Mouse (Mus musculus) telencephalon, adult 2 months (tissue): Measurements from ENCODE around the gene Mef2d.

Experiments used
- DNase-seq: peaks from one replicate; pipeline ENCODE4 v3.0.0-alpha.2; 2011; ENCODE audit warnings: low read depth, low spot score

Mef2d gene

GRCm38 (mm10) chr3:88208226-88208720 lies 66.1 kb downstream of the Mef2d start:
- no peak for DNase-seq

DNA sequence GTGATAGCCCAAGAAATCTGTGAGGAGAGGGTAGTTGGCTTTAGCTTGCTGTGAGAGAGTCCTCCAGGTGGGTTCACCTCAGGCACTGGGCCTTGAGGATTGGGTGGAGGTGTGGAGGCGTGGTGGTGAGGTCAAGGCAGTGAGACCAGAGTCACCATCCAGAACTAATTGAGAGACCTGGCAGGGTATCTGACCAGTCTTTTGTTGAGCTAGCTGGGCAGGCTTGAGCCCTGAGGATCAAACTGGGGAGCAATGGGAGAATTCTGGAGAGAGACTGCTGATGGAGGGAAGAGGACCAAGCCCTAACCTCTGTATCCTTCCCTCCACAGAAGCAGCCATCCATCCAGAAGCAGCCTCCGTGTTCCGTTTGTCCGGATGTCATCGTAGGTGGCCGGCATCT lies 67.1 kb downstream of the Mef2d start:
- DNase-seq = no peak

DNA sequence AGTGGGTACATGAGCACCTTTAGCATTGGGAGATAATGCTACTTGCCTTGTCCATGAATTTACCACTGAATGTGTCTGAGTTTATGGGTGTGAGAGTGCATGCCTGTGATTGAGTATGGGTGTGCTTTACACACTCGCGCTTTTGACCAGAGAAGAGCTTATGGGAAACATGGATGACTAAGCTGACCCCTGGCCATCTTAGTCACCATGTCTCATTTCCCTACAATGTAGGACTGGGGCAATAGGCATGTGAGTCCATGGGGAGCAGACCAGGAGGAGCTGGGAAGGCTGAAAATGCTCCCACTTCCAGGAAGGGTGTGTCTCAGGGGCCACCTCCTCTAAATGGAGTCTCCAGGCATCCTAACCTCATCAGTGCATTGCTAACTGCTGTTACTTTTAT lies 67.9 kb downstream of the Mef2d start:
- DNase-seq = no peak

GRCm38 (mm10) chr3:88210918-88211317 lies 68.7 kb downstream of the Mef2d start:
- no peak for DNase-seq

GRCm38 (mm10) chr3:88212356-88212755 lies 70.2 kb downstream of the Mef2d start:
- DNase-seq = no peak

DNA sequence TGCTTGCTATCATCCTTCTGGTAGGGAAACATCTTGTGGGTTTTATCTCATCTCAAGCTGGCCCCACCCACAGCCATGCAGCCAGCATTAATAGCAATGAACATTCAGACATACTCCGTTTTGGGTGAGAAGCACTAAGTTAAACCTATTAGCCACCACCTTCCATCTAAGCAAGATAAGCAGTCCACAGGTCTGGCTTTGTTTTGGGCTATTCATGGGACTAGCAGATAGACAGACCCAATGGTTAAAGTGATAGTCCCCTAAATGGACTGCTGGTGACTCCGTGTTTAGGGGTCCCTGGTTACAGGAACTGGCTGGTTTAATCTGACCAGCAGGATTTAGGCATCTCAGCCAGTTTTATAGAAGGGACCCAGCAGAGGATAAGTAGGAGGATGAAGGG lies 70.8 kb downstream of the Mef2d start:
- DNase-seq = no peak

DNA sequence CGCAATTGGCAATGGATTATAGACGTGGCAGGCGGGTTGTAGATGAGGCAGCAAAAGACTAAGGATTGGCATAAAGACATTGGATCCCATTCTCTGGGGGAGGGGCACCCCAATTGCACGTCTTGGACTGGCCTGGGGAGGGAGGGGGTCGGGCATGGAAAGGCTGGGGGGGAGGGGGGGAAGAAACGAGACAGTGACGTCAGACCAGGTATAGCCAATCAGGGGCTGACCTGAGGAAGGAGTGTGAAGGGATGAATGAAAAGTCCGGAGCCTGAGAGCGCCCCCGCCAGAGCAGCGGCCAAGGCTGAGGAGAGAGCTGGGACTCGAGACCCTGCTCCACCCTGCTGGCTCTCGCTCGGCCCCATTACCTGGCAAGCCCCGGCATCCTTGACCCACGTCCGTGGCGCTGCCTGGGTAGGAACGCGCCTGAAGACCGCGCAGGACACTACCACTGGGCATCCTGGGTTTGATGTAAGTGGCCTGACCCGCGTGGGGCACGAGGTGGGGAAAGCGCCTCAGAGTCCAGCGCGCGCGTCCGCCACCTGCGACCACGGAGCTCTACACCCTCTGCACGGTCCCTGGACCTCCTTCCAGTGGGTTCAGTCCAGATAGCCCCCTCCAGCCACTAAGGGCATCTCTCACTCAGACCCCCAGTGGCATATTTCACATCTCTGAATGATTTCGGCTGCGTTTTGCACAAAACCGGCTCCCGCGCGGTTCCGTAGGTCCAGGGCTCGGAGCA lies 72.2 kb downstream of the Mef2d start:
- DNase-seq = no peak

GRCm38 (mm10) chr3:88214971-88215552 lies 72.9 kb downstream of the Mef2d start:
- DNase-seq = no peak

DNA sequence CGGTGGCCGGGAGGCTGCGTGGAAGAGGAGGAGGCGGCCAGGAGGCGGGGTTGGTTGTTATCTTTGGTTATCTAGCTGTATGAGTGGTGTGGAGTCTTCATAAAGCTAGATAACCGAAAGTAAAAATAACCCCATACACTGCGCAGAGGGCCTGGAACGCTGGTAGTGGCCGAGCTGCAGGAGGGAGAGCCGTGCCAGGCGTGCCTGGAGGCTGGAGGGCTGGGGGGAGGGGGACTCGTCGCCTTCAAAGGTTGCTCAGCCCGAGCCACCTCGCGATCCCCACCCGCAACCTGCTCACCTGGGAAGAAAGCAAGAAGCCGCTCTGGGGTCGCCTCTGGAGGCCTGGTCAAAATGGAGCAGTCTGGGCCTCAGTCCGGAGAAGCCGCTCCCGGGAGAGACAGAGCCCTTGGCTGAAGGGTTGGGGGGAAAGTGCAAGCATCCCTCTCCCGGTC lies 73.4 kb downstream of the Mef2d start:
- DNase-seq = no peak

- no peak for DNase-seq
Observed at GRCm38 (mm10) chr3:88216116-88216515, 73.9 kb downstream of the Mef2d start.

- no peak for DNase-seq
Observed at GRCm38 (mm10) chr3:88216534-88217326, 74.6 kb downstream of the Mef2d start.

DNA sequence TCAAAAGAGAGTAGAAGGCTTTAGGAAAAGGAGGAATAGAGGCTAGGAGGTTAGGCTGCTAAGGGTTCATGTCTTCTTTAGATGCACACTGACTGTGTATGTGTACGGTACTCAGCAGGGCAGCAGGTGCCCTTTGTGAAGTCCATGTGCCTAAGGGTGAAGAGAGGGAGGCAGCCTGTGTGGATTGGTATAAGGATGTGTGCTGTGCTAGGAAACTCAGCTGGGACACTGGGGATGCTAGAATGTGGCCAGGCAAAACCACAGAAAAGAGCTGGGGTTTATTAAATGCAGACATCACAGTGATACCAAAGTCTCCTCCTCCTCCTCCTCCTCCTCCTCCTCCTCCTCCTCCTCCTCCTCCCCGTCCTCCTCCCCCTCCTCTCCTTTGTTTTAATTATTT lies 75.5 kb downstream of the Mef2d start:
- no peak for DNase-seq

DNA sequence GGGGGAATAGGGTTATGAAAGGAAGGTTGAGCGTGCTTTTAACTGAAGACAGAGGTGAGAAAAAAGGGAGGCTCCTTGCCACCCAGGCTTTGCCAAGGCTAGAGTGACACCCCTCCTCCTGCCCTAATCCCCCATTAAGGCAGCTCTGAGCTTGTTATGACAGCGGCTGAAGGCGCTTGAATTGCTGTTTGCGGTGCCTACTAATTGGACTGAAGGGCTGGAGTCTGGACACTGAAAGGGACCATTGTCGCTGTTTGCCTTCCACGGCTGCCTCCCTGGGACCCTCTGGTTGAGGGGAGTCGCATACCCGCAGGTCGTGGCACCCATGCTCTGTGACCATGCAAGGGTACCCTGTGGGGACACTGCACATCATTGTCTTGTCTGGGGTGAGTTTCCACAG lies 77.8 kb downstream of the Mef2d start:
- DNase-seq = no peak

DNA sequence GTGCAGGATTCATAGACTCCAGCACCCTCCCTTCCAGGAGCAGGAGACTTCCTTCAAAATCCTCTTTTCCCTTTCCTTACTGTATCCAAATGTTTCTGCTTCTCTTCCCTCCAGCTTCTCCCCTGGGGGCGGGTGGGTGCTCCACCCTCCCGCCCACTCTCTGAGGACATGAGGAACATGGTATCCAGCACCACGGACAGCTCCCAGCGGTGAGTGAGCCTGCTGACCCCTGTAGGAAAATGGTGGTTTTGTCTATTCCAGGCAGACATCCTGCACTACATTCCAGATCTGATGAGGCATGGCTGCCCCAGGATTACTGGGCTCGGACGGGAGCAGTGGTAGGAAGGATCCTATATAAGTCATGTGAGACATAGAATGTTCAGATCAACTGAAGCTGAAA lies 78.7 kb downstream of the Mef2d start:
- no peak for DNase-seq
